Mouse (Mus musculus): ENCODE results near the gene Lcn2. TPM values are rescaled to one million over a fixed set of nuclear protein-coding genes. Genes with fewer than 3 reads are reported as not detected.

Gene Lcn2
- polyA plus RNA-seq, 2 experiments: 1.3 to 2.8 TPM

DNA sequence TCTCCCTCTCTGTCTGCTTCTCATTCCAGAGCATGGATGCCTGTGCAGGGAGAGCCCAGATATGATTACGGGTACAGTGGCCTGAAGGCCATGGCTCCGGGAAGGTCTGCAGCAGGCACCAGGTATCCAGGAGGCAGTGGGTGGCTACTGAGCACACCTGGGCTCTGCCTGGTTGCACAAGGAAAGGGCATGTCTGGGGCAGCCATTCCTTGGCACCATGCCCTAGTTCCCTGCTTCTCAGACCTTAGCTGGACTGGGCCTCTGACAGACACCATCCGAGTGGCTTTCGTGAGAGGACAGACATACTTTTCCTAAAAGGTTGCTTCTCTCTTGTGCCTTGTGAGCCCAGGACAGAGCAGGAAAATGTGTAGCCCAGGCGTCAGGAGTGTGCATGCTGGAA lies 4.0 kb upstream of the Lcn2 start:
- Histone ChIP-seq H3K9me3 (ENCODE audit: control insufficient read depth, low read length) (no peaks in the 10 kb centered on the region), H3K4me3 (replicated peaks; ENCODE audit: low read length) (no peak overlapping the region), H3K36me3 (ENCODE audit: control insufficient read depth, insufficient read depth, low read length) (no peaks in the 10 kb centered on the region), H3K4me2 (replicated peaks; ENCODE audit: low read depth, low read length, severe bottlenecking) (no peak overlapping the region), H3K27me3 (ENCODE audit: control insufficient read depth, insufficient read depth, low read length) (no peaks in the 10 kb centered on the region), H3K9ac (ENCODE audit: low read depth, low read length, severe bottlenecking) (no peak overlapping the region), H3K27ac (replicated peaks; ENCODE audit: low read depth, low read length) (no peak overlapping the region), H3K4me1 (ENCODE audit: control insufficient read depth, insufficient read depth, low read length) (peaks cover 3% of the 10 kb centered on the region)
- TF ChIP-seq POLR2A (IDR thresholded peaks at IDR 0.05; ENCODE audit: borderline replicate concordance, extremely low read depth, insufficient read depth, insufficient read length): no peak
- ATAC-seq (ENCODE audit: low FRiP score, low read depth) (no peak), DNase-seq (ENCODE audit: low spot score) (no peak)
- 72% methylated on average over 5 of the region's 5 CpGs for WGBS

DNA sequence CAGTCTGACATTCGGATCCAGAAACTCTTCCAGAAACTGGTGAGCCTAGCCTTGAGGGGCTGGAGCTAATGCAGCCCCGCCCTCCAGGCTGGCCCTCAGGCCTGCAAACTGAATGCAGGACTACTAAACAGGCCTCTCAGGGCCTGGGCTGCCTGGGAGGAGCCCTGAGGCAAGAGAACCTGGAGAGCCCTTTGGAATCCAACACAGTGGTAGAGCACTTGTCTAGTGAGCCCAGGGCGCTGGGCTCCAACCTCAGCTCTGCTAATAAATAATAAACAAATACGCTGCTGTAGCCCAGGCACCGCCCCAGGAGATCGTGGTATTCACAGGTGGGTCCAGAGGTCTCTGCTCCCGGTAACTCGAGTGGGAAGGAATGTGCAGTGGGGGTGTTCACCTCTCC lies 2.8 kb upstream of the Lcn2 start:
- H3K9me3 ChIP-seq (ENCODE audit: control insufficient read depth, low read length): no peaks in the 10 kb centered on the region
- 61% methylated on average over 8 of the region's 8 CpGs for WGBS
- H3K27ac ChIP-seq (replicated peaks; ENCODE audit: low read depth, low read length): no peak overlapping the region
- no peaks in the 10 kb centered on the region for H3K27me3 ChIP-seq (ENCODE audit: control insufficient read depth, insufficient read depth, low read length)
- H3K4me1 ChIP-seq (ENCODE audit: control insufficient read depth, insufficient read depth, low read length): no peaks in the 10 kb centered on the region
- no peak for TF ChIP-seq POLR2A (IDR thresholded peaks at IDR 0.05; ENCODE audit: borderline replicate concordance, extremely low read depth, insufficient read depth, insufficient read length)
- H3K36me3 ChIP-seq (ENCODE audit: control insufficient read depth, insufficient read depth, low read length): no peaks in the 10 kb centered on the region
- DNase-seq (ENCODE audit: low spot score) (no peak), ATAC-seq (ENCODE audit: low FRiP score, low read depth) (no peak)
- H3K4me3 ChIP-seq (replicated peaks; ENCODE audit: low read length): no peak overlapping the region
- H3K9ac ChIP-seq (ENCODE audit: low read depth, low read length, severe bottlenecking): no peak overlapping the region
- no peak overlapping the region for H3K4me2 ChIP-seq (replicated peaks; ENCODE audit: low read depth, low read length, severe bottlenecking)

DNA sequence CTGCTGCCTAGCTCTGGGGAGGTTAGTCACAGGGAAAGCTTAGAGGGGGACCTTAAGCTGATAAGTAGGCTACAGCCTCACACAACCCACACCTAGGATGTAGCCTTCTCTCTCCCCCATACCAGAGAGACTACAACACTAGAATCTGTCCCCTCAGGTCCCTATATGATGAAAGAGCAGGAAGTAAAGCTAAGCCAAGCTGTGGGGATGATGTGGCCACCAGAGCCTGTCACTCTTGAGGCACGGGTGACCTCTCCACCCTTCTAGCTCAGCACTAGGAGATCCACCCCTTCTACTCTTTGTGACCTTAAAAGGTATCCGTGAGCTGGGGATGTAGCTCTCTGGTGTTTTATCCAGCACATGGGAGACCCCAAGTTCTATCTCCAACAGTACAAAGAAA lies 1.1 kb upstream of the Lcn2 start:
- no peaks in the 10 kb centered on the region for H3K9me3 ChIP-seq (ENCODE audit: control insufficient read depth, low read length)
- 79% methylated on average over 2 of the region's 2 CpGs for WGBS
- DNase-seq (ENCODE audit: low spot score) (no peak), ATAC-seq (ENCODE audit: low FRiP score, low read depth) (no peak)
- no peaks in the 10 kb centered on the region for H3K4me1 ChIP-seq (ENCODE audit: control insufficient read depth, insufficient read depth, low read length)
- H3K4me3 ChIP-seq (replicated peaks; ENCODE audit: low read length): no peak overlapping the region
- no peak overlapping the region for H3K27ac ChIP-seq (replicated peaks; ENCODE audit: low read depth, low read length)
- TF ChIP-seq POLR2A (IDR thresholded peaks at IDR 0.05; ENCODE audit: borderline replicate concordance, extremely low read depth, insufficient read depth, insufficient read length): no peak
- H3K36me3 ChIP-seq (ENCODE audit: control insufficient read depth, insufficient read depth, low read length): no peaks in the 10 kb centered on the region
- no peaks in the 10 kb centered on the region for H3K27me3 ChIP-seq (ENCODE audit: control insufficient read depth, insufficient read depth, low read length)
- H3K9ac ChIP-seq (ENCODE audit: low read depth, low read length, severe bottlenecking): no peak overlapping the region
- no peak overlapping the region for H3K4me2 ChIP-seq (replicated peaks; ENCODE audit: low read depth, low read length, severe bottlenecking)

DNA sequence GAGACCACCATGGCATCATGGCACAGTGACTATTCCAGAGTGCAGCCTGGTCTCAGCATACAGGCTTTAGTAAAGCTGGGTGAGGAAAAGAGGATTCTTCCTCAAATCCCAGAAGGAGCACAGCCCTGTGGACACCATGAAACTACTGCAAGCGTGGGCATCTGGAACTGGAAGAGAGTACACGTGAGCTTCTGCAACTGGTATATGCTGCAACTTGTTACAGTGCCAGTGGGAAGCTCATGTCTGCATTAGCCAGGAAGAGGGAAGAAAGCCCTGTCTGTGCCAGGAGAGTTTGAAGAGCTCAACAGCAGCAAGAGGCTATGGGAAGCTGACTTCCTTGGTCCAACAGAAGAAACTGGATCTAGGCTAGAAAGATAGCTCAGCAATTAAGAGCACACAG lies 5.4 kb downstream of the Lcn2 start:
- H3K27me3 ChIP-seq (ENCODE audit: control insufficient read depth, insufficient read depth, low read length): no peaks in the 10 kb centered on the region
- no peak overlapping the region for H3K4me2 ChIP-seq (replicated peaks; ENCODE audit: low read depth, low read length, severe bottlenecking)
- 85% methylated on average over 2 of the region's 2 CpGs for WGBS
- H3K4me3 ChIP-seq (replicated peaks; ENCODE audit: low read length): no peak overlapping the region
- no peak overlapping the region for H3K27ac ChIP-seq (replicated peaks; ENCODE audit: low read depth, low read length)
- no peak for DNase-seq (ENCODE audit: low spot score)
- no peak overlapping the region for H3K9ac ChIP-seq (ENCODE audit: low read depth, low read length, severe bottlenecking)
- H3K4me1 ChIP-seq (ENCODE audit: control insufficient read depth, insufficient read depth, low read length): peaks cover 7% of the 10 kb centered on the region
- H3K9me3 ChIP-seq (ENCODE audit: control insufficient read depth, low read length): no peaks in the 10 kb centered on the region
- no peak for ATAC-seq (ENCODE audit: low FRiP score, low read depth)
- H3K36me3 ChIP-seq (ENCODE audit: control insufficient read depth, insufficient read depth, low read length): peaks cover 22% of the 10 kb centered on the region
- no peak for TF ChIP-seq POLR2A (IDR thresholded peaks at IDR 0.05; ENCODE audit: borderline replicate concordance, extremely low read depth, insufficient read depth, insufficient read length)

DNA sequence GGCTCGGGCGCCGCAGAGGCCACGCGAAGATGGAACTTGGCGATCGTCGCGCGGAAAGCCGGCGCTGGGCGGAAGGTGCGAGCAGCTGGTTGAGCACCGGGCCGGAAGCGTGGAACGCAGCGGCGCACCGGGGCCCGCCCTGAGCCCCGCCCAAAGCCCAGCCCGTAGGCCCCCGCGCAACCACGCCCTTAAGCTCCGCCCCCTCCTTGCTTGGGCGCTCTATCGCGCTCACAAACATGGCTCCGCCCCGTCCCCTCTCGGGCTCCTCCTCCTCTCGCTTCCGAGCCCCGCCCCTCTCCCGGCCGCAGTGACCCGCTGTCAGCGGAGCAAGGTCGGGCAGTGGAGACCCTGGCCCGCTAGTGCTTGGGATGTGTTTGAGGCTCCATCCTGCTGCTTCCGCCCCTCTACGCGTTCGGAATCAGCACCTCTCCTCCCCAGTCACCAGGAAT lies 6.3 kb downstream of the Lcn2 start, which contains the start of gene 1110008P14Rik:
TSS of gene 1110008P14Rik (minus strand) at position 164 of the 449 bp plus-strand sequence.
- H3K27me3 ChIP-seq (ENCODE audit: control insufficient read depth, insufficient read depth, low read length): no peaks in the 10 kb centered on the region
- no peak within 1 kb of the TSS for H3K27ac ChIP-seq (replicated peaks; ENCODE audit: low read depth, low read length)
- H3K9me3 ChIP-seq (ENCODE audit: control insufficient read depth, low read length): no peaks in the 10 kb centered on the region
- H3K4me1 ChIP-seq (ENCODE audit: control insufficient read depth, insufficient read depth, low read length): peaks cover 7% of the 10 kb centered on the region
- H3K36me3 ChIP-seq (ENCODE audit: control insufficient read depth, insufficient read depth, low read length): peaks cover 31% of the 10 kb centered on the region
- peak within 1 kb of the TSS; percentile 97 for H3K4me2 ChIP-seq (replicated peaks; ENCODE audit: low read depth, low read length, severe bottlenecking)
- DNase-seq (ENCODE audit: low spot score) (peak; percentile 95), ATAC-seq (ENCODE audit: low FRiP score, low read depth) (peak; percentile 92)
- TF ChIP-seq POLR2A (IDR thresholded peaks at IDR 0.05; ENCODE audit: borderline replicate concordance, extremely low read depth, insufficient read depth, insufficient read length): 0 out of 2 replicates have a peak, but pooled peaks have one; percentile 3
- peak within 1 kb of the TSS; percentile 70 for H3K4me3 ChIP-seq (replicated peaks; ENCODE audit: low read length)
- H3K9ac ChIP-seq (ENCODE audit: low read depth, low read length, severe bottlenecking): peak within 1 kb of the TSS; percentile 49
- WGBS: under 1% methylated on average over 26 of the region's 47 CpGs

All from limb, embryonic 14.5 days (tissue).